Mouse (Mus musculus) Patski (cell line): ENCODE results near the gene Tns2. TPM values are rescaled to one million over a fixed set of nuclear protein-coding genes. Genes with fewer than 3 reads are reported as not detected.
"Not testable (repeated sequence)": the region's sequence is repeated elsewhere in the genome, so short reads cannot be mapped to it uniquely, and the experiment has no call there.

Source experiments
- ATAC-seq: fragments of 100-300 bp; one replicate; pipeline ENCODE4 v1.8.0; 2021
- CTCF ChIA-PET: fragments of 350-600 bp; sonication (Branson Sonifier 250); formaldehyde crosslinking; loops from one replicate; lab custom pipeline; 2022; ENCODE audit warnings: inconsistent platforms; lab: Charles Lee
- POLR2A ChIA-PET: fragments of 350-600 bp; sonication (Branson Sonifier 250); formaldehyde crosslinking; loops from one replicate; lab custom pipeline; 2022; ENCODE audit warnings: antibody characterized with exemption, inconsistent platforms; lab: Charles Lee
- DNase-seq: peaks from one replicate; pipeline ENCODE4 v3.0.0-alpha.2; 2011; ENCODE audit warnings: low read depth, low spot score
- H3K27me3 ChIP-seq: fragments of 371-371 bp; one replicate; pipeline ENCODE4 v1.5.1; 2021
- CTCF ChIP-seq: fragments of 100-300 bp; IDR thresholded peaks from one replicate; pipeline ENCODE4 v1.5.1; 2021
- in situ Hi-C: fragments of 300-500 bp; cut with MboI; formaldehyde crosslinking; loops from 3 replicates; pipeline ENCODE4 v1.11.1; 2018; ENCODE audit warnings: low pct_unique_long_range_greater_than_20kb, mixed read lengths
- polyA plus RNA-seq: library from polyadenylated mRNA; unstranded; gene quantifications from one replicate; pipeline ENCODE4 v1.2.3, GENCODE M21; 2021

The Tns2 gene
- polyA plus RNA-seq, 1 experiment from 2014 or later, result 53.6 TPM

DNA sequence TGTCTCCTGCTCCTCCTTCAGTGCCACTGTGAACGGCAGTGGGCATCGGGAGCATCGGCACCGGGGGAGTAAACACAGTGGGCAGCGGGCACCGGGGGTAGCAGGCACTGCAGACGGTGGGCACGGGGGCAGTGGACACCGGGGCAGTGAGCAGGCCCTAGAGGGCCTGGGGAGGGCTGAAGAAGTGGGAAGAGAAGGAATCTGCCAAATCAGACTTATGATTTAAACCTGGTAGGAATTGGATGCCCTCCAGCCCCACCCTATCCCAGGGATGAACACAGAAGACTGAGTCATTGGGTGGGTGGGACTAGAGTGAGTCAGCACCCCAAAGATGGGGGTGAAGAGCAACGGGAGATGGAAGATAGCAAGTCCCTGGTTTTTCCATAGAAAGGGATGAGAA, 45.1 kb downstream of the Tns2 start:
- CTCF ChIA-PET, result interaction anchor here (0.9 to 2.2 kb wide), 5 partner anchors 10 to 65 kb away, joined by 3 to 7 read pairs (median 4); no protein-coding TSS in a partner anchor
- no peak for DNase-seq
- no peak for ATAC-seq
- no peaks in the 10 kb centered on the region for H3K27me3 ChIP-seq
- POLR2A ChIA-PET, result interaction anchor here (0.9 to 1.7 kb wide), 2 partner anchors 9 to 30 kb away, joined by 3 to 4 read pairs; no protein-coding TSS in a partner anchor
- no peak for TF ChIP-seq CTCF
- in situ Hi-C loops, result no loop called here

DNA sequence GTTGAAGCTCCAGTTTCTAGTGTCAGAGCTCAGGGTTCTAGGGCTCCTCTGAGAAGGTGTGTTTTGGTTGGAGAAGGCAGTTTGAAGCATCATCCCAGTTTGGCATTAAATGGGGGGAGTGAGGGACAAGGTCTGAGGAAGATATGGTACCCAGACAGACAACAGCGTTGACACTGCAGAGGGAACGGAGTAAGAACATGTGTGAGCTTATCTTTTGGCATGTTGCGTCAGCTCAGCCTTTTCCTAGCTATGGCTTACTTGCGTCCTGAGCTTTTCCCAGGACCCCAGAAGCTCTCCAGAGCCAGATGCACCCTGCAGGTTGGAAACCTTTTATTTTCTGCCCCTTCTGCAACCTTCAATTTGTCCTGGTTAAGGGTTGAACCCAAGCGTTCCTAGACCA, 45.9 kb downstream of the Tns2 start:
- ChIA-PET POLR2A (interaction anchor here (0.9 to 1.7 kb wide), 2 partner anchors 9 to 31 kb away, joined by 3 to 4 read pairs; no protein-coding TSS in a partner anchor), CTCF (interaction anchor here (0.6 to 2.2 kb wide), 12 partner anchors 9 to 141 kb away, joined by 3 to 7 read pairs (median 4); partner anchors contain the start of gene Krt8)
- no peak for TF ChIP-seq CTCF
- no peak for DNase-seq
- H3K27me3 ChIP-seq, result no peaks in the 10 kb centered on the region
- no peak for ATAC-seq
- in situ Hi-C loops, result no loop called here

DNA sequence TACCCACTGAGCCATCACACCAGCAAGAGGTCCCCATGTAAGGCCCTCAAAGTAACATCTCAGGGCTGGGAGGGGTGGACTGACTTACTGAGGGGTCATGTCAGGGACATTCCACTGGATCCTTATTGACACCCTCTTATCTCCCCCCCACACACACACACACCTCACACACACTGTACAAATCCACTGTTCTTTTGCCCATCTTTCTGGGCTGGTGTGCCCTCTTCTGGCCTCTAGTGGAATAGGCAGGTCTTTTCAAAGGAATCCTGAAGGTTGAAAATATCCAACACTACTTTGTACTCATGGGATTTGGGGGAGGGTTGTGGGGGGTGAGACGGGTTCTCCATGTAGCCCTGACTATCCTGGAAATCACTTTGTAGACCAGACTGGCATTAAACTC, 46.7 kb downstream of the Tns2 start:
- H3K27me3 ChIP-seq, result no peaks in the 10 kb centered on the region
- ChIA-PET POLR2A (no interaction called here), CTCF (interaction anchor here (0.7 to 2.2 kb wide), 11 partner anchors 8 to 60 kb away, joined by 3 to 7 read pairs (median 5); no protein-coding TSS in a partner anchor)
- no peak for DNase-seq
- TF ChIP-seq CTCF, result peak; percentile 73
- in situ Hi-C loops, result no loop called here
- no peak for ATAC-seq

GRCm38 (mm10) chr15:102147674-102148402, 47.6 kb downstream of the Tns2 start:
- DNase-seq, result no peak
- POLR2A ChIA-PET, result interaction anchor here (1.5 kb wide), 1 partner anchor 22 kb away, joined by 3 read pairs; no protein-coding TSS in a partner anchor
- no peak for ATAC-seq
- H3K27me3 ChIP-seq, result no peaks in the 10 kb centered on the region
- in situ Hi-C loops, result no loop called here
- CTCF ChIA-PET, result interaction anchor here (0.7 to 3.4 kb wide), 10 partner anchors 7 to 45 kb away, joined by 3 to 15 read pairs (median 6); no protein-coding TSS in a partner anchor
- TF ChIP-seq CTCF, result no peak

- ChIA-PET CTCF (interaction anchor here (0.7 to 3.4 kb wide), 4 partner anchors 16 to 75 kb away, joined by 3 to 15 read pairs (median 4); no protein-coding TSS in a partner anchor), POLR2A (no interaction called here)
- H3K27me3 ChIP-seq, result no peaks in the 10 kb centered on the region
- no peak for ATAC-seq
- no peak for TF ChIP-seq CTCF
- DNase-seq, result no peak
- in situ Hi-C loops, result no loop called here
Measured at GRCm38 (mm10) chr15:102149561-102149960, 49.3 kb downstream of the Tns2 start.

DNA sequence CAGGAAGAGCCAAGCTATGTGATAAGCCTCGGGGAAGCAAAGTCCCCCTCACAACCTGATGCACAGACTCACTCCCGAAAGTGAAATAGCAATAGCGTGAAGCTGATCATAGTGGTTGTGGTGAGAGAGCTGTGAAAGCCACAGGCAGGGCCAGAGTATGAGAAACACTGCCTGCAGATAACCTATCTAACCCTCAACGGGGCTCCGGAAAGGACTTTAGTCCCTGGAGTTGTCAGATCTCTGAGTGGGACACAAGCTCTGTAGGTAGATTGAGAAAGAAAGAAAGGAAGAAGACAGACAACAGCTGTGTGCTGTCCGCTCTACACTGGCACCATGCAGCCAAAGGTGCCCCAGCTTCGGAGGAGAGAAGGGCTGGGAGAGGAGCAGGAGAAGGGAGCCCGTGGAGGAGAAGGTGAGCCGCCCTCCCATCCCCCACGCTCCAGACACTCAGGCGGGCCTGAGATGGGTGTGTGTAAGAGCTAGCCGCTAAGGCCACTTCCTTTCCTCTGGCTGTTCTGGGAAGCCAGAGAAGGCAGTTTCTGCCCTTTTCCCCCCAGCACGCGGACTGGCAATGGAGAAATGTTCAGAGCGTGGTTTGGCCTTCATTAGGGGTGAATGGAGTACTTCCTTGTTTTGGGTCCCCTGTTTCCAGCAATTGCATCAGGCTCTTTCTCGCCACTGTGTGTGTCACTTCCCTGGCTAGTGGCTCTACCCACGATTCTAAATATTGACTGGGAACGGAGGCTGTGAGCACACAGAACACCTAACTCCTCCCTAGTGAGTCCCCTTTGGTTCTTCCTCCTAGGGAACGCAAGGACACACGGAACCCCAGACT, 50.3 kb downstream of the Tns2 start, which contains the start of gene Soat2:
Soat2 (plus strand) TSS at position 226 of the 835 bp plus-strand sequence.
- in situ Hi-C loops, result no loop called here
- ATAC-seq (no peak), DNase-seq (no peak)
- no peaks in the 10 kb centered on the region for H3K27me3 ChIP-seq
- ChIA-PET POLR2A (no interaction called here), CTCF (interaction anchor here (0.8 to 3.4 kb wide), 4 partner anchors 15 to 43 kb away, joined by 3 to 15 read pairs (median 4); no protein-coding TSS in a partner anchor)
- no peak for TF ChIP-seq CTCF

GRCm38 (mm10) chr15:102152646-102153045, 52.4 kb downstream of the Tns2 start:
- TF ChIP-seq CTCF, result no peak
- CTCF ChIA-PET, result interaction anchor here (0.8 kb wide), 1 partner anchor 73 kb away, joined by 3 read pairs; no protein-coding TSS in a partner anchor
- POLR2A ChIA-PET, result interaction anchor here (0.8 kb wide), 1 partner anchor 11 kb away, joined by 4 read pairs; no protein-coding TSS in a partner anchor
- in situ Hi-C loops, result no loop called here
- no peak for DNase-seq
- ATAC-seq, result no peak
- H3K27me3 ChIP-seq, result no peaks in the 10 kb centered on the region

DNA sequence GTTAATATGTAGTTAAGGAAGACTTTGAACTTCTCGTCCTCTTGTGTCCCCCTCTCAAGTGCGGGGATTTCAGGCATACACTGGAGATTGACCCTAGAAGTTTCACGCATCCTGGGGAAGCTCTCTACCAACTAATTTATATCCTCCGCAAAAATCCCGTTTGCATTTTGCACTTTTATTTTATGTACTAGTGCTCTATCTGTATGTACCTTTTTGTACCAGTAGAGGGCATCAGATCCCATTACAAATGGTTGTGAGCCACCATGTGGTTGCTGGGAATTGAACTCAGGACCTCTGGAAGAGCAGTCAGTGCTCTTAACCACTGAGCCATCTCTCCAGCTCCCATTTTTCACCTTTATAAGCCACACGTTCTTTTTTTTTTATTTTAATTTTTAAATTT, 54.8 kb downstream of the Tns2 start:
- H3K27me3 ChIP-seq, ATAC-seq, DNase-seq, in situ Hi-C loops: not testable (repeated sequence)
- CTCF ChIA-PET, result interaction anchor here (1.1 to 2.1 kb wide), 2 partner anchors 8 to 55 kb away, joined by 3 to 7 read pairs; partner anchors contain the start of gene Tns2
- POLR2A ChIA-PET, result interaction anchor here (0.6 to 0.8 kb wide), 2 partner anchors 25 to 49 kb away, joined by 3 read pairs; no protein-coding TSS in a partner anchor

GRCm38 (mm10) chr15:102156836-102157235, 56.6 kb downstream of the Tns2 start:
- TF ChIP-seq CTCF, result no peak
- in situ Hi-C loops, result no loop called here
- ATAC-seq (no peak), DNase-seq (no peak)
- H3K27me3 ChIP-seq, result no peaks in the 10 kb centered on the region
- ChIA-PET CTCF (interaction anchor here (0.8 to 1.5 kb wide), 4 partner anchors 11 to 79 kb away, joined by 3 to 4 read pairs (median 4); no protein-coding TSS in a partner anchor), POLR2A (interaction anchor here (1.4 kb wide), 1 partner anchor 57 kb away, joined by 4 read pairs; no protein-coding TSS in a partner anchor)
